Mouse (Mus musculus) NIH3T3 (cell line): Measurements from ENCODE around the gene Cbln3.

Experiments used
- DNase-seq: peaks from one replicate; pipeline ENCODE4 v3.0.0-alpha.2; 2012; ENCODE audit warnings: low read depth

The Cbln3 gene

GRCm38 (mm10) chr14:55884166-55884565 is at the start of gene Cbln3:
Gene Cbln3 (minus strand): TSS chr14:55884392.
- peak; percentile 48 for DNase-seq

GRCm38 (mm10) chr14:55933586-55933985 is 49.4 kb upstream of the Cbln3 start:
- peak; percentile 8 for DNase-seq

GRCm38 (mm10) chr14:55929263-55929997 is 45.2 kb upstream of the Cbln3 start:
- no peak for DNase-seq

- DNase-seq = no peak
Observed at GRCm38 (mm10) chr14:55926847-55927246, 42.7 kb upstream of the Cbln3 start.

- DNase-seq = no peak
Observed at GRCm38 (mm10) chr14:55922475-55923232, 38.5 kb upstream of the Cbln3 start.

- peak; percentile 94 for DNase-seq
Observed at GRCm38 (mm10) chr14:55918240-55919082, 34.3 kb upstream of the Cbln3 start.

GRCm38 (mm10) chr14:55913406-55913805 is 29.2 kb upstream of the Cbln3 start:
- no peak for DNase-seq

- DNase-seq = peak; percentile 30
Observed at GRCm38 (mm10) chr14:55905518-55905917, 21.3 kb upstream of the Cbln3 start.

- no peak for DNase-seq
Observed at GRCm38 (mm10) chr14:55900414-55900755, 16.2 kb upstream of the Cbln3 start.

GRCm38 (mm10) chr14:55899701-55900413 is 15.7 kb upstream of the Cbln3 start, which contains the start of gene Sdr39u1:
Gene Sdr39u1 (minus strand): TSS chr14:55900293.
- DNase-seq = no peak

GRCm38 (mm10) chr14:55898947-55899346 is 14.8 kb upstream of the Cbln3 start:
- DNase-seq = no peak

- no peak for DNase-seq
Observed at GRCm38 (mm10) chr14:55897671-55898070, 13.5 kb upstream of the Cbln3 start.

- DNase-seq = no peak
Observed at GRCm38 (mm10) chr14:55886571-55887382, 2.6 kb upstream of the Cbln3 start.

- DNase-seq = peak; percentile 77
Observed at GRCm38 (mm10) chr14:55885791-55886271, 1.6 kb upstream of the Cbln3 start.

- DNase-seq = no peak
Observed at GRCm38 (mm10) chr14:55885114-55885790, 1.1 kb upstream of the Cbln3 start.

- peak; percentile 95 for DNase-seq
Observed at GRCm38 (mm10) chr14:55884713-55885113, 521 bp upstream of the Cbln3 start, which contains the start of gene Khnyn. Gene Khnyn (plus strand): TSS chr14:55884947.

GRCm38 (mm10) chr14:55883663-55884062 is 529 bp downstream of the Cbln3 start:
- no peak for DNase-seq

- DNase-seq = no peak
Observed at GRCm38 (mm10) chr14:55883149-55883661, 987 bp downstream of the Cbln3 start.

- no peak for DNase-seq
Observed at GRCm38 (mm10) chr14:55882171-55882641, 2.0 kb downstream of the Cbln3 start.

GRCm38 (mm10) chr14:55880982-55881381 is 3.2 kb downstream of the Cbln3 start:
- DNase-seq = no peak
